Mouse (Mus musculus) lung, embryonic 16.5 days (tissue): Measurements from ENCODE around the gene Gnl3l. TPM values are rescaled to one million over a fixed set of nuclear protein-coding genes. Genes with fewer than 3 reads are reported as not detected.

Experiments
- polyA plus RNA-seq: library from polyadenylated mRNA; unstranded; fragments of >200 nt; fragmentation: Nextera tagmentation; extraction: Ambion mirVana; gene quantifications from 2 replicates; pipeline ENCODE4 v1.2.1, GENCODE M21; 2015

The Gnl3l gene
- polyA plus RNA-seq, 1 experiment from 2014 or later, result 26.5 TPM

Other genes with a start within 250 kb of the Gnl3l start
- 863 and 886 TPM in 2 replicates for gene Maged2, start 203.0 kb downstream of the Gnl3l start, polyA plus RNA-seq
- 9.9 and 10.2 TPM in 2 replicates for gene Fgd1, start 28.8 kb upstream of the Gnl3l start, polyA plus RNA-seq
- 27.7 and 28.4 TPM in 2 replicates for gene Tsr2, start 79.2 kb upstream of the Gnl3l start, polyA plus RNA-seq
- 0.92 and 1.1 TPM in 2 replicates for gene Wnk3, start 180.8 kb upstream of the Gnl3l start, polyA plus RNA-seq